Mouse (Mus musculus) olfactory bulb, adult 2 months (tissue): ENCODE data around the gene Sass6. TPM values are rescaled to one million over a fixed set of nuclear protein-coding genes. Genes with fewer than 3 reads are reported as not detected.

Experiments used
- H3K27ac ChIP-seq: fragments of 200-500 bp; 2 replicates; pipeline ENCODE4 v1.5.1; 2012; ENCODE audit warnings: low read depth, low read length; ENCODE audit not compliant: insufficient read depth
- H3K4me1 ChIP-seq: fragments of 200-500 bp; 2 replicates; pipeline ENCODE4 v1.6.1; 2012; ENCODE audit warnings: low read length; ENCODE audit not compliant: control insufficient read depth, insufficient read depth
- H3K4me3 ChIP-seq: fragments of 200-500 bp; 2 replicates; pipeline ENCODE4 v1.5.1; 2012; ENCODE audit warnings: mild to moderate bottlenecking, low read depth, low read length, moderate library complexity; ENCODE audit not compliant: insufficient read depth
- CTCF ChIP-seq: fragments of 200-500 bp; IDR thresholded peaks from 2 replicates; pipeline ENCODE4 v1.5.1; 2012; ENCODE audit warnings: low read depth, mild to moderate bottlenecking, low read length, moderate library complexity; ENCODE audit not compliant: insufficient read depth
- POLR2A ChIP-seq: fragments of 200-500 bp; IDR thresholded peaks from 2 replicates; pipeline ENCODE4 v1.6.1; 2012; ENCODE audit warnings: mild to moderate bottlenecking, low read depth, low read length, moderate library complexity; ENCODE audit not compliant: insufficient read depth
- WGBS: fragments of 180-500 bp; shearing (Covaris S2); methylation state at CpG from one replicate; pipeline ENCODE4 v1.1.7; 2018; 5-methylcytosine and 5-hydroxymethylcytosine counted together
- polyA plus RNA-seq: library from polyadenylated mRNA; stranded (reverse); fragments of >200 nt; gene quantifications from 2 replicates; pipeline ENCODE4 v1.2.4, GENCODE M21; 2012; ENCODE audit warnings: low replicate concordance; ENCODE audit not compliant: missing spikeins, insufficient read depth, insufficient read length

The Sass6 gene
- polyA plus RNA-seq, 1 experiment = not detected

DNA sequence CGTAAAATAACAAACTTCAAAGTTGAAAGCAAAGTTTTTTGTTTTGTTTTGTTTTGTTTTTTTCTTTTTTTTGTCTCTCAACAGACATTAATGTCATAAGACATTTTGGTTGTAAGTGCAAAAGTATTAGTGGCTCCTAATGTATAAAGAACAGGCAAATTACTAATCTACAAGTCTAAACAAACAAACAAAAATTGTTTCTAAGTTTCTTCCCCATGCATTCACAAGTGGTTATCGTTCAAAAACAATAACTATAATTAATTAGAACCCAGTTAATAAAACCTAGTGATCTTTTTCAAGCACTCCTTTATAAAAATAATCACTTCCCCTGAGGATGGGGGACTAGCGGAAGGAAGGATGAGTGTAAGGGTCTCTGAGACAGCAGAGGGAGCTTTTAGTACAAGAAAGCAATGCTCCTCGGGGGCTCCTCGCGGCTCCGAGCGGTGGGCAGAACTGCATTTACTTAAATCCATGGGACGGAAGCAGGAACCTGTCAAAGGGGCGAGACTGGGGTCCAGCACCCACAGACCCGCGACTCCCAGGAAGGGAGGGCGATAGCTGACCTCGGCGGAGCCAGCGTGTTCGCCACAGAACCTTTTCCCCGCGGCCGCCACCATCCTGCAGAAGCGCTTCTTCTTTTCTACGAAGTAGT is 580 bp upstream of the Sass6 start:
- TF ChIP-seq CTCF (no peak), POLR2A (no peak)
- Histone ChIP-seq H3K4me3 (peak overlapping the region; percentile 76), H3K4me1 (no peaks in the 10 kb centered on the region), H3K27ac (peak overlapping the region; percentile 82)
- 2% methylated on average over 22 of the region's 22 CpGs for WGBS

DNA sequence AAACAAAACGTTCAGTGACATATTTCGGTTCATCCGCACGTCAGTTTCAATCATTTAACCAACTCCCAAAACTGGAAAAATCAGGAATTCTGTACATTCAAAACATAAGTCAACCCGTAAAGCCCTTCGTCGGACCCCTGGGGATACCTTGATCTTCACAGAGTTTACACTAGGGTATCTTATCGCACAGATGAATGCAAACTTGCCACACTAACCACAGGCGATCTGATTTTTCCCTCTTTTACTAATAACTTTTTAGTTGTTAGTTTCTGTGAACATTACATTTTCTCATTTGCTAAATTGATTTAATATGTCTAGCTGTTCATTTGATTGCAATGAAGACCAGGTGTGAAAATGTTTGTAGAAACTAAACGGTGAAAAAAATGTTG is 815 bp downstream of the Sass6 start:
- WGBS = 9% methylated on average over 10 of the region's 10 CpGs
- no peaks in the 10 kb centered on the region for H3K4me1 ChIP-seq
- peak overlapping the region; percentile 76 for H3K4me3 ChIP-seq
- no peak for TF ChIP-seq CTCF
- no peak for TF ChIP-seq POLR2A
- no peak overlapping the region for H3K27ac ChIP-seq

DNA sequence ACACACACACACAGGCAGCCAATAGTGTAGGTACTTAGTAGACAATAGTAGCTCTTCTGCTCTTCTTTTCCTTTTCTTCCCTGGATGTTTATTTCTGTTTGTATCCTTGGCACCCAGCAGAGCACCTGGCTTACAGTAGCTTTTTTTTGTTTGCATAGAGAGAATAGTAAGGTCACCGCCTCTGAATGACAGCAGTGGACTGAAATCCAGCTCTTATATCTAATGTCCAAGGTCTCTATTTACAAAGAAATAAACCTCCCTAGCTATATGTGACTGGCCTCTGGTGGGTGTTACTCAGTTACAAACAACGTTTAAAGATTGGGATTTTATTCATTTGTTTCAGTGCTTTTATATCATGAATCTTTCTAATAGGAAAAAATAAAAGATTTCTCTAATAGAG is 4.9 kb downstream of the Sass6 start:
- Histone ChIP-seq H3K4me3 (no peak overlapping the region), H3K27ac (no peak overlapping the region), H3K4me1 (no peaks in the 10 kb centered on the region)
- TF ChIP-seq POLR2A = no peak
- no peak for TF ChIP-seq CTCF
- 87% methylated on average over 2 of the region's 2 CpGs for WGBS

DNA sequence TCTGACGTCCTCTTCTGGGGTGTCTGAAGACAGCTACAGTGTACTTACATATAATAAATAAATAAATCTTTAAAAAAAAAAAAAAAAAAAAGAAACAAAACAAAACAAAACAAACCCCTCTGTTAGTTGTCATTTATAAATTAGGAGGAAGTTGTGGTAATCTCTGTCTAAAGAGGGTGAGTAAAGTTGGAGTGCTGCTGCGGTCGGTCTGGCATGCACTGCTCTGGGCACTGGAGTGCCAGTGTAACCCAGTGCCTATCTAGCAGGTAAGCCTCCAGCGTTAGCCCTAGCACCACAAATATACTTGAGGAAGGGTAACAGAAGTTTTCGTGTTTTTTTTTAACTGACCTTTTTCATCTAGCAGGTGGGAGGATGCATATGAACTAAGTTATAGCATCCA is 6.2 kb downstream of the Sass6 start:
- TF ChIP-seq CTCF = no peak
- no peak for TF ChIP-seq POLR2A
- 96% methylated on average over 5 of the region's 5 CpGs for WGBS
- Histone ChIP-seq H3K4me1 (no peaks in the 10 kb centered on the region), H3K4me3 (no peak overlapping the region), H3K27ac (no peak overlapping the region)

DNA sequence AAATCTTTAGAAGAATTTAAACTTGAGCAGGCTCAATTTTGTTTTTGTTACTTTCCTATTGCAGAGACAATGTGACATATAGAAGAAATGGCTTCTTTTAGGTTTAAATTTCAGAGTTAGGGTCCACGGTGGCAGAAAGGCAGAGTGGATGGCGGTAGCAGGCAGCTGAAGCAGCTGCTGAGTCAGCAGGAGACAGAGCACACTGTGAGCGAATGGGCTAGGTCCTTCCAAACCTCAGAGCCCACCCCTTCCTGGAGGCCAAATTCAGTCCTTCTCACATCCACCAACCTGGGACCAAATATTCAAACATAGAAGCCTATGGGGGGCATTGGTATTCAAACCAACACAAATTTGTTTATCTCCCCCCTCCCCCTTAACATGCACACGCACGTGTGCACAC is 7.0 kb downstream of the Sass6 start:
- WGBS = 95% methylated on average over 5 of the region's 5 CpGs
- Histone ChIP-seq H3K4me1 (no peaks in the 10 kb centered on the region), H3K27ac (no peak overlapping the region), H3K4me3 (no peak overlapping the region)
- no peak for TF ChIP-seq CTCF
- no peak for TF ChIP-seq POLR2A

DNA sequence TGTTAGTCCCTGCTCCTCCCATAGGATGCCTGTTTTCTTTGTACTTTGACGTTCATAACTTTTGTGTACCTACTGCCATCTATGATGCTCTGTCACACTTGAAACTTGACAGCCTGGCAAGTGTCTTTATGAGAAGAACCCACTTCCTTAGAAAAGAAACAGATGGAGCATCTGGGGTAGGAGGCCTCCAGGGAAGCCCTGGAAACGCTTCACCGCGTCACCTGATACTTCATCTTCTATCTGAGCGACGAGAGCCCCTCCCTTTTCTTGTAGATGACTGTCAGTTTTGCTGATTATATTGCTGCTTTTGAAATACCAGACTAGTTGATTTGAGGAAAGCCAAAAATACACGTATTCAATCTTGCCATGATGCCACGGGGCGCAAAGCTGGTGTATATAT is 9.8 kb downstream of the Sass6 start:
- no peak for TF ChIP-seq POLR2A
- no peak for TF ChIP-seq CTCF
- 89% methylated on average over 9 of the region's 9 CpGs for WGBS
- Histone ChIP-seq H3K4me3 (no peak overlapping the region), H3K27ac (no peak overlapping the region), H3K4me1 (no peaks in the 10 kb centered on the region)

DNA sequence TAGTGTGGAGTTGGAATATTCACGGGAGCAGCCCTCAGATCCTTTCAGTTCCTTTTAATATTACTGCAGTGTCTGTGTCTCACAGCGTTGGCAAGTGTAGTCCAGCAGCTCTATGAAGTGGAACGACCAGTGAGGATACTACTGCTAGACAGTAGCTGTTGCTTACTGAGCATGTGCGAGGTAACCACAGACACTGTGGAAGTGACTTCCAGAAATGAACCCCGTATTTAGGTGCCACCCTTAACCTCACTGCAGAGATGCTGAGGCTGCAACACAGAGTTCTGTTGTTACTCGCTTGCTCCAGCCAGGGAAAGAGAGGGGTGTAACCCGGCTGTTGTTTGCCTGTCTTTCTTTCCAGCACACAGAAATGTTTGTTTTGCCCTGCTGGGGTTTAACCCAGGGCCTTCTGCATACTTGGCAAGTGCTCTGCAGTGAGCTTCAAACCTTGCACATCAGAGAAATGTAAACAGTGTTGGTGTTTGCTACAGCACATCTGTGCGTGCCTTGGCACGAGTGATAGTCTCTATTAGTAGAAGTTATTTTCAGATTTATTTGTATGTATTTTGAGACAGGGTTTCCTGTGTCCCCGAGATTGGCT is 19.6 kb downstream of the Sass6 start, which contains the start of gene Trmt13:
TSS of gene Trmt13 (minus strand) at position 293 of the 598 bp plus-strand sequence.
- no peak within 1 kb of the TSS for H3K27ac ChIP-seq
- WGBS = 46% methylated on average over 10 of the region's 10 CpGs
- TF ChIP-seq POLR2A (no peak), CTCF (no peak)
- H3K4me1 ChIP-seq = peaks cover 5% of the 10 kb centered on the region
- H3K4me3 ChIP-seq = no peak within 1 kb of the TSS

DNA sequence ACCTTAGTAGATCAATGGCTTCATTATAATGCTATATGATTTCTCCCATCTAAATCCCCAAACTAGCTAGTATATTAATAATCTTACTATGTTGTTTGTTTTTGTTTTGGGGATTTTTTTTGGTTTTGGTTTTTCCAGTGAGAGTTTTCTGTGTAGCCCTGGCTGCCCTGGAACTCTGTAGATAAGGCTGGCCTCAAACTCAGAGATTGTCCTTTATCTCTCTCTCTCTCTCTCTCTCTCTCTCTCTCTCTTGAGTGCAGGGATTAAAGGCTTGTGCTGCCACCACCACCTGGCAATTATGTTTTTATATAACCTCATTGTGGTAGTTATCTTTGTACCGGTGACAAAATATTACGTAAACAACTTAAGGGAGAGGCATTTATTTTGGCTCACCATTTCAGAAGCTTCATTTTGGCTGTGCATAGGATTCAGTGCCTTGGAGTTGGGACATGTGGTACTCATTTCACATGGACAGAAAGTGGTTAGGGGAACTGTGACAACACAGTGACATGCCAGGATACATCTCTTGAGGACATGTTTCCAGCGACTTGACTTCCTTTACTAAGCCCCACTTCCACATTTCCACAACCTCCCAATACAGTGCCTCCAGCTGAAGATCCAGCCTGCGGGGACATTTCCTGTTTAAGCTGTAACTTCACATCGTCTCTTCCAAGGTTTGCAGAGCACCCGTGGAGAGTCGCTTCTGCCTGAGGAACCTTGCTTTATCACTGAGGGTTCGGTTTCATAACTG is 20.7 kb downstream of the Sass6 start:
- no peak for TF ChIP-seq CTCF
- no peak for TF ChIP-seq POLR2A
- Histone ChIP-seq H3K4me3 (no peak overlapping the region), H3K27ac (no peak overlapping the region), H3K4me1 (peaks cover 5% of the 10 kb centered on the region)
- WGBS = 90% methylated on average over 8 of the region's 8 CpGs

DNA sequence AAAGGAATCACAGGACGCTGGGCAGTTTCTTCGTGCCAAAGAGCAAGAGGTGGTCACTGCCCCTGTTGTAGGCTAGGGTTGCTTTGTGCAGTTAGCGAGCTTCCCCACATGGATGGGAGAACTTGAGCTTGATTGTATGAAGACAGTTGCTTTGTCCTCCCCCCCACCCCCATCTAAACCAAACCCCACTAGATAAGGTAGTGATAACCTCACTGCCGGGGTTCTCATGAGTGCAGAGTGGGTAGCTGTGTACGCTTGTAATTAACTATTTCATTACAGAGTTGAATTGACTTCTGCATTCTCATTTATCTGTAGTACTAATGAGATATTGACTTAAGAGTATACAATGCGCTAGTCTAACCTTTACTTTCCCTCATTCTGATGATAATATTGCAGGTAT is 24.1 kb downstream of the Sass6 start:
- WGBS = 67% methylated on average over 6 of the region's 6 CpGs

More for the DNA sequence above, 24.1 kb downstream of the Sass6 start:
- Histone ChIP-seq H3K4me1 (peaks cover 5% of the 10 kb centered on the region), H3K27ac (no peak overlapping the region), H3K4me3 (no peak overlapping the region)
- TF ChIP-seq CTCF (no peak), POLR2A (no peak)
